ENCODE assay signal across 13 mouse cellular contexts in genomic region chr6:72852180-72852579, GRCm38 (mm10). TPM values are rescaled to one million over a fixed set of nuclear protein-coding genes. Genes with fewer than 3 reads are reported as not detected.
DNase-seq lines count a peak whose midpoint lies in the region; ATAC-seq and TF ChIP-seq lines count a peak whose summit lies in the region.
"Had no signal": no experiment of that assay in that cellular context is flagged by ENCODE, and none has a peak within 500 bp of the region (broad histone marks: within the 10 kb centered on the region; RNA-seq: fewer than 3 reads in every experiment).

No protein-coding gene starts in this region.

- peak; percentile 21 for DNase-seq in cerebellum, adult 9-11 months
- no peak for DNase-seq in forebrain, embryonic 14.5 days (ENCODE audit: low spot score)
- DNase-seq in heart, postnatal 0 days (ENCODE audit: low spot score): no peak
- no peak for DNase-seq in heart, postnatal 25 days (ENCODE audit: low spot score)
- peak; percentile 43 for DNase-seq in brain, adult 2 months (ENCODE audit: low read depth, low spot score)
- no peak for DNase-seq in urinary bladder, postnatal 4 days (ENCODE audit: low spot score in 2 of 2)
- DNase-seq: gastrocnemius, postnatal 36 days had no signal

- ATAC-seq in cerebellum, adult (ENCODE audit: insufficient number of reproducible peaks, low FRiP score, low TSS enrichment): no peak
- ATAC-seq in forebrain, embryonic 15.5 days (replicated peaks): 0 out of 2 replicates have a peak, but pooled peaks have one; percentile 43
- ATAC-seq in forebrain, embryonic 14.5 days: no peak
- no peak for ATAC-seq in heart, postnatal 0 days (ENCODE audit: insufficient read depth, low read depth)
- ATAC-seq: intestine, embryonic 16.5 days had no signal

- H3K4me3 ChIP-seq in forebrain, embryonic 15.5 days: no peak overlapping the region
- H3K4me3 ChIP-seq in forebrain, embryonic 14.5 days (ENCODE audit: low read depth, low read length): no peak overlapping the region
- H3K4me3 ChIP-seq in heart, postnatal 0 days (ENCODE audit: low read depth, low read length): no peak overlapping the region
- H3K4me3 ChIP-seq: embryonic facial prominence, embryonic 12.5 days; heart, embryonic 15.5 days; hindbrain, embryonic 15.5 days had no signal

- no peak overlapping the region for H3K9ac ChIP-seq in forebrain, embryonic 15.5 days (replicated peaks)
- H3K9ac ChIP-seq in forebrain, embryonic 14.5 days (ENCODE audit: low read length): no peak overlapping the region
- H3K9ac ChIP-seq in heart, postnatal 0 days (replicated peaks; ENCODE audit: low read depth, low read length): no peak overlapping the region
- H3K9ac ChIP-seq: embryonic facial prominence, embryonic 12.5 days; heart, embryonic 15.5 days; hindbrain, embryonic 15.5 days had no signal

- H3K36me3 ChIP-seq in forebrain, embryonic 15.5 days: peaks cover 54% of the 10 kb centered on the region
- peaks cover 60% of the 10 kb centered on the region for H3K36me3 ChIP-seq in forebrain, embryonic 14.5 days (ENCODE audit: control insufficient read depth, insufficient read depth, low read length)
- H3K36me3 ChIP-seq in heart, postnatal 0 days (replicated peaks; ENCODE audit: control insufficient read depth, insufficient read depth, low read length): peaks cover 63% of the 10 kb centered on the region

- 0 out of 2 replicates have a peak, but pooled peaks cover 6% of the 10 kb centered on the region for H3K4me1 ChIP-seq in forebrain, embryonic 15.5 days
- no peaks in the 10 kb centered on the region for H3K4me1 ChIP-seq in forebrain, embryonic 14.5 days (ENCODE audit: control insufficient read depth, insufficient read depth, low read length)
- no peaks in the 10 kb centered on the region; the same call in 1 of the 2 replicates for H3K4me1 ChIP-seq in heart, postnatal 0 days (ENCODE audit: control insufficient read depth, insufficient read depth)
- H3K4me1 ChIP-seq: embryonic facial prominence, embryonic 12.5 days; hindbrain, embryonic 15.5 days had no signal

- H3K9me3 ChIP-seq in forebrain, embryonic 15.5 days: no peaks in the 10 kb centered on the region
- no peaks in the 10 kb centered on the region for H3K9me3 ChIP-seq in forebrain, embryonic 14.5 days (replicated peaks; ENCODE audit: control insufficient read depth, low read length)
- H3K9me3 ChIP-seq in heart, postnatal 0 days (replicated peaks; ENCODE audit: control insufficient read depth, low read length): no peaks in the 10 kb centered on the region
- H3K9me3 ChIP-seq: embryonic facial prominence, embryonic 12.5 days; heart, embryonic 15.5 days; hindbrain, embryonic 15.5 days had no signal

- no peak for TF ChIP-seq CTCF in heart, postnatal 0 days (IDR thresholded peaks at IDR 0.05; ENCODE audit: low read depth)

- no peaks in the 10 kb centered on the region for H3K27me3 ChIP-seq in forebrain, embryonic 15.5 days
- H3K27me3 ChIP-seq in forebrain, embryonic 14.5 days (replicated peaks; ENCODE audit: control insufficient read depth, insufficient read depth, low read length): no peaks in the 10 kb centered on the region
- H3K27me3 ChIP-seq in heart, postnatal 0 days (ENCODE audit: control insufficient read depth, insufficient read depth, low read length): no peaks in the 10 kb centered on the region
- H3K27me3 ChIP-seq: embryonic facial prominence, embryonic 12.5 days; heart, embryonic 15.5 days; hindbrain, embryonic 15.5 days had no signal

- no peak overlapping the region for H3K27ac ChIP-seq in forebrain, embryonic 15.5 days (replicated peaks)
- no peak overlapping the region for H3K27ac ChIP-seq in forebrain, embryonic 14.5 days (ENCODE audit: low read depth, low read length)
- H3K27ac ChIP-seq in heart, postnatal 0 days (ENCODE audit: low read depth): peak overlapping the region; percentile 20; the same call in 1 of the 2 replicates
- H3K27ac ChIP-seq: embryonic facial prominence, embryonic 12.5 days; heart, embryonic 15.5 days; hindbrain, embryonic 15.5 days had no signal

- intact Hi-C loops in heart, postnatal 25 days (cut with DNase I): loop anchor here (5.0 kb wide), 1 partner anchor 45 kb away; the partner anchor contains the start of gene Kcmf1

- no peak overlapping the region for H3K4me2 ChIP-seq in forebrain, embryonic 15.5 days (replicated peaks)
- H3K4me2 ChIP-seq in forebrain, embryonic 14.5 days (ENCODE audit: low read length): no peak overlapping the region
- no peak overlapping the region for H3K4me2 ChIP-seq in heart, postnatal 0 days (ENCODE audit: low read depth, low read length)
- H3K4me2 ChIP-seq: embryonic facial prominence, embryonic 12.5 days; heart, embryonic 15.5 days; hindbrain, embryonic 15.5 days had no signal

- 69% methylated on average over 4 of the region's 4 CpGs for WGBS in forebrain, embryonic 15.5 days
- 79% methylated on average over 4 of the region's 4 CpGs for WGBS in forebrain, embryonic 14.5 days
- 55% methylated on average over 4 of the region's 4 CpGs for WGBS in heart, postnatal 0 days

- TF ChIP-seq EP300 in heart, postnatal 0 days (IDR thresholded peaks at IDR 0.05; ENCODE audit: low read depth): no peak

RNA-seq across cellular contexts. Expression of gene Kcmf1, which starts 47.6 kb away (rescaled TPM):
- 37.6 and 38.9 TPM in 2 replicates for polyA plus RNA-seq in forebrain, embryonic 15.5 days (2015; fragmentation: Nextera tagmentation; extraction: Ambion mirVana)
- polyA plus RNA-seq in forebrain, embryonic 14.5 days (2014; fragmentation: Nextera tagmentation; extraction: Ambion mirVana): 33.4 and 34.1 TPM in 2 replicates
- total RNA-seq in heart, postnatal 0 days (2014; rRNA removed; ENCODE audit: low replicate concordance): 88.7 and 93.7 TPM in 2 replicates
- 43.7 and 52.1 TPM in 2 replicates for polyA plus RNA-seq in heart, postnatal 0 days (2015; fragmentation: Nextera tagmentation; extraction: Ambion mirVana)
- total RNA-seq in heart, postnatal 25 days (2021): 100 to 1,000 TPM in 1 of 2 experiments, 10 to 100 TPM in 1; 97.7 to 101 TPM

Comparison
In these comparisons a context has a peak if more than half of its experiments do, and no peak if none do; other contexts are left out.
1. DNase-seq: peak in cerebellum, adult 9-11 months (single experiment) and brain, adult 2 months (single experiment); none in forebrain, embryonic 14.5 days (single experiment), heart, postnatal 0 days (single experiment), heart, postnatal 25 days (single experiment) and urinary bladder, postnatal 4 days (0 of 2).